In the genomic region with DNA sequence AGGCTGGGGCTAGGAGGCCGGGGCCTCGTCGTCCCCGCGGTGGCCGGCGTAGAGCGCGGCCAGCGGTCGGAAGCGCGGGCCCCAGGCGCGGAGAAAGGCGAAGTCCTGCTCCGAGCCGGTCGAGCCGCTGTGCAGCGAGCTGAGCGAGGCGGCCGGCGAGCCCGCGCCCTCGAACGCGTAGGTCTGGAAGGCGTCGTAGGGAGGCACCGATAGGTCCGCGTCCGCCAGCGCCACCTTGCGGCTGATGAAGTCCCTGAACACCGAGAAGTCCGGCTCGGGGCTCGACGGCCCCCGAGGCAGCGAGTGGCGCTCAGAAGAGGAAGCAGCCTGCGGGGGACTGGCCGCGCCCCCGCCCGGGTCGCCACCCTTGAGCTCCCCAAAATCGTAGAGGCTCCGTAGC, we compare ENCODE assay signal across 8 mouse cellular contexts. TPM values are rescaled to one million over a fixed set of nuclear protein-coding genes. Genes with fewer than 3 reads are reported as not detected.
DNase-seq lines count a peak whose midpoint lies in the region; ATAC-seq and TF ChIP-seq lines count a peak whose summit lies in the region.

No protein-coding gene starts in this region.

- ATAC-seq in neural tube, embryonic 14.5 days (ENCODE audit: low read depth) = peak; percentile 64
- peak; percentile 89 for ATAC-seq in stomach, postnatal 0 days (ENCODE audit: low FRiP score, low TSS enrichment)

- no peak for TF ChIP-seq EP300 in stomach, postnatal 0 days (optimal IDR thresholded peaks at IDR 0.05)

- DNase-seq in left cerebral cortex, adult 18-20 months (ENCODE audit: low spot score in 2 of 2) = peak; percentile 58 to 76
- DNase-seq in left cerebral cortex, adult 11 months (ENCODE audit: low spot score) = no peak
- peak; percentile 84 for DNase-seq in forebrain, embryonic 10.5 days (ENCODE audit: extremely low spot score, low spot score)
- peak; percentile 87 to 91 for DNase-seq in heart, postnatal 10 days
- peak; percentile 79 to 96 for DNase-seq in kidney, postnatal 36 days
- DNase-seq in lung, adult 18-20 months = peak; percentile 68 to 79
- peak; percentile 92 for DNase-seq in stomach, postnatal 0 days (ENCODE audit: low spot score)

- peak overlapping the region; percentile 31 for H3K4me3 ChIP-seq in forebrain, embryonic 10.5 days
- no peak overlapping the region for H3K4me3 ChIP-seq in neural tube, embryonic 14.5 days (ENCODE audit: low read depth, low read length)
- H3K4me3 ChIP-seq in stomach, postnatal 0 days (ENCODE audit: low read depth, low read length) = no peak overlapping the region

- intact Hi-C loops in heart, postnatal 10 days (cut with DNase I) = loop anchor here (1.0 to 5.0 kb wide), 2 partner anchors 37 to 150 kb away; a partner anchor contains a TSS

- under 1% methylated on average over 54 of the region's 54 CpGs for WGBS in forebrain, embryonic 10.5 days
- WGBS in neural tube, embryonic 14.5 days = under 1% methylated on average over 51 of the region's 54 CpGs
- WGBS in stomach, postnatal 0 days = 0% methylated on average over 49 of the region's 54 CpGs

- H3K9me3 ChIP-seq in forebrain, embryonic 10.5 days = no peaks in the 10 kb centered on the region
- no peaks in the 10 kb centered on the region for H3K9me3 ChIP-seq in neural tube, embryonic 14.5 days (ENCODE audit: control insufficient read depth, low read length)
- no peaks in the 10 kb centered on the region for H3K9me3 ChIP-seq in stomach, postnatal 0 days (ENCODE audit: control insufficient read depth, low read length)

- no peak overlapping the region for H3K9ac ChIP-seq in neural tube, embryonic 14.5 days (replicated peaks; ENCODE audit: low read depth, low read length)
- no peak overlapping the region for H3K9ac ChIP-seq in stomach, postnatal 0 days (ENCODE audit: low read length)

- peaks cover 100% of the 10 kb centered on the region for H3K27me3 ChIP-seq in forebrain, embryonic 10.5 days (ENCODE audit: poor library complexity, severe bottlenecking)
- H3K27me3 ChIP-seq in neural tube, embryonic 14.5 days (ENCODE audit: control insufficient read depth, insufficient read depth, low read length) = peaks cover 36% of the 10 kb centered on the region
- peaks cover 27% of the 10 kb centered on the region; the same call in 1 of the 2 replicates for H3K27me3 ChIP-seq in stomach, postnatal 0 days (ENCODE audit: control insufficient read depth, insufficient read depth, low read length)

- peaks cover 51% of the 10 kb centered on the region for H3K4me1 ChIP-seq in forebrain, embryonic 10.5 days
- peaks cover 7% of the 10 kb centered on the region; the same call in 1 of the 2 replicates for H3K4me1 ChIP-seq in neural tube, embryonic 14.5 days (ENCODE audit: control insufficient read depth, insufficient read depth, low read length)
- no peaks in the 10 kb centered on the region for H3K4me1 ChIP-seq in stomach, postnatal 0 days (replicated peaks; ENCODE audit: control insufficient read depth, insufficient read depth)

- H3K27ac ChIP-seq in forebrain, embryonic 10.5 days = peak overlapping the region; percentile 64
- H3K27ac ChIP-seq in neural tube, embryonic 14.5 days (ENCODE audit: low read depth, low read length) = no peak overlapping the region
- H3K27ac ChIP-seq in stomach, postnatal 0 days (replicated peaks) = no peak overlapping the region

- H3K4me2 ChIP-seq in neural tube, embryonic 14.5 days (ENCODE audit: low read depth, low read length) = no peak overlapping the region
- H3K4me2 ChIP-seq in stomach, postnatal 0 days (replicated peaks; ENCODE audit: low read depth) = no peak overlapping the region

- no peaks in the 10 kb centered on the region for H3K36me3 ChIP-seq in forebrain, embryonic 10.5 days (replicated peaks)
- H3K36me3 ChIP-seq in neural tube, embryonic 14.5 days (ENCODE audit: control insufficient read depth, insufficient read depth, low read length) = no peaks in the 10 kb centered on the region
- no peaks in the 10 kb centered on the region for H3K36me3 ChIP-seq in stomach, postnatal 0 days (ENCODE audit: control insufficient read depth, insufficient read depth, low read length)

- TF ChIP-seq CTCF in stomach, postnatal 0 days (IDR thresholded peaks at IDR 0.05; ENCODE audit: low read depth) = peak; percentile 90

RNA-seq across cellular contexts. Expression of a gene that starts 21.6 kb away (rescaled TPM):
- not detected for total RNA-seq in left cerebral cortex, adult 18-20 months (2021)
- not detected in 2 replicates for polyA plus RNA-seq in forebrain, embryonic 10.5 days (2016; fragmentation: Nextera tagmentation; extraction: Ambion mirVana)
- total RNA-seq in heart, postnatal 10 days (2021) = not detected
- not detected in 2 replicates for polyA plus RNA-seq in neural tube, embryonic 14.5 days (2014; fragmentation: Nextera tagmentation; extraction: Ambion mirVana)
- polyA plus RNA-seq in stomach, postnatal 0 days (2015; fragmentation: Nextera tagmentation; extraction: Ambion mirVana) = not detected in 2 replicates

RNA-seq across cellular contexts. Expression of a gene that starts 56.7 kb away (rescaled TPM):
- total RNA-seq in left cerebral cortex, adult 18-20 months (2021) = under 1 TPM; 0.44 to 0.80 TPM
- polyA plus RNA-seq in forebrain, embryonic 10.5 days (2016; fragmentation: Nextera tagmentation; extraction: Ambion mirVana) = 4.4 and 5.6 TPM in 2 replicates
- 1 to 10 TPM; 5.3 to 6.5 TPM for total RNA-seq in heart, postnatal 10 days (2021)
- 5.5 and 10.6 TPM in 2 replicates for polyA plus RNA-seq in neural tube, embryonic 14.5 days (2014; fragmentation: Nextera tagmentation; extraction: Ambion mirVana)
- 3.3 and 3.7 TPM in 2 replicates for polyA plus RNA-seq in stomach, postnatal 0 days (2015; fragmentation: Nextera tagmentation; extraction: Ambion mirVana)
